Mouse (Mus musculus) ES-Bruce4 (cell line): ENCODE measurements at regions not wholly inside any gene's neighbourhood (a gene's known extent, or its start where the extent isn't known, plus 50 kb on each side); places are given as distances from the start of the nearest gene placed in this dataset.
"Not testable (repeated sequence)": the region's sequence is repeated elsewhere in the genome, so short reads cannot be mapped to it uniquely, and the experiment has no call there.

Source experiments
- H3K27ac ChIP-seq: 2 replicates; pipeline ENCODE4 v1.5.1; 2012; ENCODE audit warnings: low read length, inconsistent platforms; ENCODE audit not compliant: insufficient read depth
- H3K27me3 ChIP-seq: 2 replicates; pipeline ENCODE4 v1.6.1; 2012; ENCODE audit warnings: mild to moderate bottlenecking, low read length, inconsistent platforms; ENCODE audit not compliant: control insufficient read depth, poor library complexity, insufficient read depth, severe bottlenecking
- H3K36me3 ChIP-seq: 2 replicates; pipeline ENCODE4 v1.6.1; 2012; ENCODE audit warnings: inconsistent platforms, mild to moderate bottlenecking, low read length, moderate library complexity; ENCODE audit not compliant: control insufficient read depth, poor library complexity, insufficient read depth, severe bottlenecking
- H3K4me1 ChIP-seq: one replicate; pipeline ENCODE4 v1.8.1; 2011; ENCODE audit warnings: low read length; ENCODE audit not compliant: control insufficient read depth, insufficient read depth
- H3K4me3 ChIP-seq: 2 replicates; pipeline ENCODE4 v1.5.1; 2011; ENCODE audit warnings: low read depth, mild to moderate bottlenecking, low read length
- H3K9ac ChIP-seq: 2 replicates; pipeline ENCODE4 v1.6.1; 2012; ENCODE audit warnings: low read depth, mild to moderate bottlenecking, inconsistent platforms; ENCODE audit not compliant: poor library complexity, severe bottlenecking
- H3K9me3 ChIP-seq: replicated peaks from 2 replicates; pipeline ENCODE4 v1.6.1; 2012; ENCODE audit warnings: mild to moderate bottlenecking, low read length, inconsistent platforms; ENCODE audit not compliant: control insufficient read depth, poor library complexity, insufficient read depth, severe bottlenecking
- CTCF ChIP-seq: IDR thresholded peaks from one replicate; pipeline ENCODE4 v1.8.1; 2011; ENCODE audit warnings: low read depth, low read length
- EP300 ChIP-seq: IDR thresholded peaks from 2 replicates; pipeline ENCODE4 v1.6.1; 2011; ENCODE audit warnings: low read depth, low read length; ENCODE audit not compliant: insufficient read depth
- POLR2A ChIP-seq: IDR thresholded peaks from one replicate; pipeline ENCODE4 v1.8.1; 2011; ENCODE audit warnings: low read length; ENCODE audit not compliant: insufficient read depth

GRCm38 (mm10) chr7:62231120-62231574 is 115.2 kb upstream of the Ndn start:
- TF ChIP-seq CTCF (no peak), POLR2A (no peak), EP300 (no peak)
- Histone ChIP-seq H3K4me3 (0 out of 2 replicates have a peak overlapping the region, but pooled peaks have one; percentile 13), H3K9me3 (no peaks in the 10 kb centered on the region), H3K36me3 (no peaks in the 10 kb centered on the region), H3K27me3 (no peaks in the 10 kb centered on the region), H3K4me1 (no peaks in the 10 kb centered on the region), H3K27ac (no peak overlapping the region; the same call in 1 of the 2 replicates), H3K9ac (no peak overlapping the region)

- no peaks in the 10 kb centered on the region for H3K4me1 ChIP-seq
- no peak for TF ChIP-seq POLR2A
- H3K9me3 ChIP-seq: no peaks in the 10 kb centered on the region
- H3K27me3 ChIP-seq: no peaks in the 10 kb centered on the region; the same call in 1 of the 2 replicates
- no peak overlapping the region for H3K9ac ChIP-seq
- H3K4me3 ChIP-seq: no peak overlapping the region
- no peak overlapping the region for H3K27ac ChIP-seq
- H3K36me3 ChIP-seq: no peaks in the 10 kb centered on the region
Observed at GRCm38 (mm10) chr7:62232076-62232475, 114.3 kb upstream of the Ndn start.

- Histone ChIP-seq H3K4me1 (no peaks in the 10 kb centered on the region), H3K27me3 (no peaks in the 10 kb centered on the region; the same call in 1 of the 2 replicates), H3K9me3 (no peaks in the 10 kb centered on the region), H3K9ac (no peak overlapping the region), H3K36me3 (no peaks in the 10 kb centered on the region), H3K4me3 (no peak overlapping the region), H3K27ac (no peak overlapping the region)
- no peak for TF ChIP-seq EP300
- TF ChIP-seq POLR2A: no peak
- no peak for TF ChIP-seq CTCF
Observed at GRCm38 (mm10) chr7:62234037-62234436, 112.3 kb upstream of the Ndn start.

- Histone ChIP-seq H3K4me3 (no peak overlapping the region), H3K36me3 (no peaks in the 10 kb centered on the region), H3K9me3 (no peaks in the 10 kb centered on the region), H3K9ac (no peak overlapping the region), H3K4me1 (no peaks in the 10 kb centered on the region), H3K27me3 (no peaks in the 10 kb centered on the region; the same call in 1 of the 2 replicates), H3K27ac (no peak overlapping the region)
- TF ChIP-seq EP300: no peak
- no peak for TF ChIP-seq CTCF
- no peak for TF ChIP-seq POLR2A
Observed at GRCm38 (mm10) chr7:62235766-62236165, 110.6 kb upstream of the Ndn start.

- Histone ChIP-seq H3K27ac (no peak overlapping the region), H3K36me3 (no peaks in the 10 kb centered on the region), H3K4me1 (no peaks in the 10 kb centered on the region), H3K9ac (no peak overlapping the region), H3K9me3 (no peaks in the 10 kb centered on the region), H3K27me3 (no peaks in the 10 kb centered on the region), H3K4me3 (no peak overlapping the region)
- TF ChIP-seq POLR2A (no peak), CTCF (no peak), EP300 (no peak)
Observed at GRCm38 (mm10) chr7:62261688-62262114, 84.7 kb upstream of the Ndn start.

GRCm38 (mm10) chr7:62262174-62262573 is 84.2 kb upstream of the Ndn start:
- H3K9ac ChIP-seq, H3K4me1 ChIP-seq, H3K36me3 ChIP-seq, H3K27me3 ChIP-seq, H3K27ac ChIP-seq, H3K9me3 ChIP-seq, H3K4me3 ChIP-seq: not testable (repeated sequence)
